Mouse (Mus musculus) heart, embryonic 14.5 days (tissue): Measurements from ENCODE around the gene Fbxo5. TPM values are rescaled to one million over a fixed set of nuclear protein-coding genes. Genes with fewer than 3 reads are reported as not detected.

ENCODE experiments used
- ATAC-seq: fragments of 200-750 bp; cut with Nextera tagmentation; 2 replicates; pipeline ENCODE4 v1.8.0; 2017; ENCODE audit warnings: low read depth, moderate TSS enrichment; ENCODE audit not compliant: insufficient number of reproducible peaks, insufficient read depth, low FRiP score
- H3K27ac ChIP-seq, 2 experiments: fragments of 200-500 bp in 1 of 2; fragments of 300-500 bp in 1 of 2; sonication (generic) in 1 of 2; replicated peaks in 1 of 2; 2 replicates each; pipeline ENCODE4 v1.5.1; 2012 to 2014; ENCODE audit warnings: low read depth in 2 of 2, low read length in 2 of 2, control low read depth in 1 of 2, mild to moderate bottlenecking in 1 of 2, mixed read lengths in 1 of 2; ENCODE audit not compliant: control insufficient read depth in 1 of 2, insufficient read depth in 1 of 2
- H3K27me3 ChIP-seq: fragments of 300-500 bp; sonication (generic); 2 replicates; pipeline ENCODE4 v1.6.1; 2014; ENCODE audit warnings: mild to moderate bottlenecking, low read length, control low read depth; ENCODE audit not compliant: control insufficient read depth, insufficient read depth
- H3K36me3 ChIP-seq: fragments of 300-500 bp; sonication (generic); 2 replicates; pipeline ENCODE4 v1.6.1; 2014; ENCODE audit warnings: mild to moderate bottlenecking, control low read depth, low read length, mixed read lengths; ENCODE audit not compliant: control insufficient read depth, insufficient read depth
- H3K4me1 ChIP-seq, 2 experiments: fragments of 200-500 bp in 1 of 2; fragments of 300-500 bp in 1 of 2; sonication (generic) in 1 of 2; 2 replicates each; pipeline ENCODE4 v1.6.1; 2012 to 2014; ENCODE audit warnings: low read length in 2 of 2, control low read depth in 1 of 2, mixed read lengths in 1 of 2; ENCODE audit not compliant: control insufficient read depth in 2 of 2, insufficient read depth in 2 of 2
- H3K4me2 ChIP-seq: fragments of 300-500 bp; sonication (generic); 2 replicates; pipeline ENCODE4 v1.6.1; 2014; ENCODE audit warnings: mild to moderate bottlenecking, low read length
- H3K4me3 ChIP-seq, 2 experiments: fragments of 200-500 bp in 1 of 2; fragments of 300-500 bp in 1 of 2; sonication (generic) in 1 of 2; 2 replicates each; pipeline ENCODE4 v1.5.1; 2012 to 2014; ENCODE audit warnings: low read length in 2 of 2, mild to moderate bottlenecking in 2 of 2, control low read depth in 1 of 2, low read depth in 1 of 2, moderate library complexity in 1 of 2; ENCODE audit not compliant: control insufficient read depth in 1 of 2, insufficient read depth in 1 of 2
- H3K9ac ChIP-seq: fragments of 300-500 bp; sonication (generic); 2 replicates; pipeline ENCODE4 v1.6.1; 2014; ENCODE audit warnings: mild to moderate bottlenecking, low read length
- H3K9me3 ChIP-seq: fragments of 300-500 bp; sonication (generic); 2 replicates; pipeline ENCODE4 v1.6.1; 2016; ENCODE audit warnings: low read length, control low read depth; ENCODE audit not compliant: control insufficient read depth
- whole genome bisulfite sequencing: fragments of 180-500 bp; shearing (Covaris S2); extraction: QIAGEN DNeasy Blood & Tissue Kit; methylation state at CpG from one replicate; pipeline ENCODE4 v1.1.7; 2014; 5-methylcytosine and 5-hydroxymethylcytosine counted together
- polyA plus RNA-seq: library from polyadenylated mRNA; unstranded; fragments of >200 nt; fragmentation: Nextera tagmentation; extraction: Ambion mirVana; gene quantifications from 2 replicates; pipeline ENCODE4 v1.2.1, GENCODE M21; 2014

The Fbxo5 gene
- polyA plus RNA-seq, 1 experiment from 2014 or later, result 43.0 TPM

DNA sequence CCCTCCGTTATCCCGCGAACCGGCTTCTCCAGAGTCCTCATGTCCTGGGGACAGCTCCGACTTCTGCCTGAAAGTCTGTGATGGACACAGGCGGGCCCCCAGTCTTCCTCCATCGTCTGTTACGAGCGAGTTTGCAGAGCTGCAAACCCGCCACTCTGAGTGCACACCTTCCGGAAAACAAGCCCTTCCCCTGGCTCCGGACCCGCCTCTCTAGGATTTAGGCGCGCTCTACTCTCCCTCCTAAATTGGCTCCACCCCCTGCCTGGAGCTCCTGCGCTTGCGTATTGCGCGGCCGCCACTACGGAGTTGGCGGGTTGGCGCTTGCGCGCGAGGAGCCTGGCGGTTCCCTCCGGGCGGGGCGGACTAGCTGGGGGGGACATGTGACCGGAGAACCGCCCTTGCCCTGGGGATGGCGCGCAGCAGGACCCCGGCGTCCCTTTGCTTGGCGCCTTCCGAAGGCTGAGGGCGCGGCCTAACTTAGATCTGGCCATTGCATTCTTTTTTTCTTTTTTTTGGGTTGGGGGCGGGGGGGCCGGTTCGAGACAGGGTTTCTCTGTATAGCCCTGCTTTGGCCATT, 419 bp upstream of the Fbxo5 start:
- H3K4me1 ChIP-seq, result peaks cover 4 to 32% of the 10 kb centered on the region in 2 experiments; a peak in 3 of 4 replicates
- H3K9me3 ChIP-seq, result no peaks in the 10 kb centered on the region
- H3K4me3 ChIP-seq, result peak overlapping the region; percentile 67 to 90
- peak overlapping the region; percentile 71 for H3K9ac ChIP-seq
- WGBS, result 0% methylated on average over 40 of the region's 43 CpGs
- H3K36me3 ChIP-seq, result peaks cover 25% of the 10 kb centered on the region
- H3K27me3 ChIP-seq, result no peaks in the 10 kb centered on the region
- peak overlapping the region; percentile 87 for H3K4me2 ChIP-seq
- ATAC-seq, result peak; percentile 92
- H3K27ac ChIP-seq, result peak overlapping the region; percentile 92 to 95

DNA sequence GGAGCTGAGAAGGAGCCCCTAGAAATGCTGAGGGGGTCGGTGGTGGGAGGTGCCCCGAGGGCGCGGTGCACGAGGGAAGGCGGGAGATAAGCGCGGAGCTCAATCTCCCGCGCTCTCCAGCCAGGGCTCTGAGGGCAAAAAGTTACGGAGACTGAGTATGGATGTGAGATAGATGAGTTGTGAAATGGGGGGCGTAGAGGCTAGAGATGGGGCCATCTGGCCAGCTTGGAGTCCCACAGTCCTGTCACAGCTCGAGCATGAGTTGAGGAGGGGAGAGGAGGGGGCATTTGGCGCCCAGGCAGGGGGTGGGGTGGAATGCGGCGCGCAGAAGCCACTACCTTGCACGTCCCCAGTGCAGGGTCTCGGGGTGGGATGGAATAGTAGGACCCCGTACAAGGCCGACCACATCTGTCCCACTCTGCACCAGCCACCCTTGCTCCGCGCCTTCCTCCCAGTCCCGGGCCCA, 676 bp downstream of the Fbxo5 start:
- H3K4me1 ChIP-seq, result peaks cover 4 to 32% of the 10 kb centered on the region in 2 experiments; a peak in 3 of 4 replicates
- no peak for ATAC-seq
- peaks cover 35% of the 10 kb centered on the region for H3K36me3 ChIP-seq
- H3K27ac ChIP-seq, result peak overlapping the region; percentile 76 to 78
- H3K4me2 ChIP-seq, result peak overlapping the region; percentile 87
- H3K9me3 ChIP-seq, result no peaks in the 10 kb centered on the region
- under 1% methylated on average over 22 of the region's 24 CpGs for WGBS
- H3K9ac ChIP-seq, result peak overlapping the region; percentile 76
- no peaks in the 10 kb centered on the region for H3K27me3 ChIP-seq
- peak overlapping the region; percentile 67 to 79 for H3K4me3 ChIP-seq

GRCm38 (mm10) chr10:5803739-5804138, 1.7 kb downstream of the Fbxo5 start:
- no peak overlapping the region for H3K27ac ChIP-seq
- H3K4me2 ChIP-seq, result peak overlapping the region; percentile 87
- no peak for ATAC-seq
- peak overlapping the region; percentile 33 to 67; a peak in 3 of 4 replicates for H3K4me3 ChIP-seq
- H3K9me3 ChIP-seq, result no peaks in the 10 kb centered on the region
- peak overlapping the region; percentile 76 for H3K9ac ChIP-seq
- peaks cover 4 to 32% of the 10 kb centered on the region in 2 experiments; a peak in 3 of 4 replicates for H3K4me1 ChIP-seq
- H3K36me3 ChIP-seq, result peaks cover 44% of the 10 kb centered on the region
- H3K27me3 ChIP-seq, result no peaks in the 10 kb centered on the region
- 8% methylated on average over 1 of the region's 1 CpGs for WGBS

GRCm38 (mm10) chr10:5802866-5803265, 2.5 kb downstream of the Fbxo5 start:
- no peak for ATAC-seq
- no peaks in the 10 kb centered on the region for H3K9me3 ChIP-seq
- peaks cover 4 to 32% of the 10 kb centered on the region in 2 experiments; a peak in 3 of 4 replicates for H3K4me1 ChIP-seq
- peak overlapping the region; percentile 76 for H3K9ac ChIP-seq
- H3K36me3 ChIP-seq, result peaks cover 52% of the 10 kb centered on the region
- H3K27ac ChIP-seq, result no peak overlapping the region
- peak overlapping the region; percentile 19 to 67 for H3K4me3 ChIP-seq
- no peaks in the 10 kb centered on the region for H3K27me3 ChIP-seq
- 30% methylated on average over 6 of the region's 6 CpGs for WGBS
- peak overlapping the region; percentile 87 for H3K4me2 ChIP-seq

DNA sequence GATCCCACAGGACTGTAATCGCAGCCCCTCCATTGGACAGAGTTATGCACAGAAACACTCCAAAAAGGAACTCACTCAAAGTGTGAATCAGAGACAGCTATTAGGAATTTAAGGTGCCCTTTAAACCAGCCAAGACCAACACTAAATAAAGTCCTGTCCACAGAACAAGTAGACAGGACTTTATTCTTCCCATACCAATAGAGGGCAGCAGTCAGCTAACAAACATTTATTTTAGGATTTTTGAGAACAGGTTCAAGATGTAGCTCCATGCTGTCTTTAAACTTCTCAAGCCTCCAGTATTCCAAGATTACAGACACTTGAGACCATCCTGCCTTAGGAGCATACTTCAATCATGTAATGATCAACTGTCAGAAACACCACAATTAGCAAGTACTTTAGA, 4.9 kb downstream of the Fbxo5 start:
- H3K4me2 ChIP-seq, result no peak overlapping the region
- no peak for ATAC-seq
- no peaks in the 10 kb centered on the region for H3K27me3 ChIP-seq
- H3K36me3 ChIP-seq, result peaks cover 56% of the 10 kb centered on the region
- no peaks in the 10 kb centered on the region for H3K9me3 ChIP-seq
- 94% methylated on average over 1 of the region's 1 CpGs for WGBS
- no peak overlapping the region for H3K9ac ChIP-seq
- H3K4me3 ChIP-seq, result no peak overlapping the region
- H3K4me1 ChIP-seq, result peaks cover 4 to 28% of the 10 kb centered on the region in 2 experiments; a peak in 3 of 4 replicates
- H3K27ac ChIP-seq, result no peak overlapping the region

DNA sequence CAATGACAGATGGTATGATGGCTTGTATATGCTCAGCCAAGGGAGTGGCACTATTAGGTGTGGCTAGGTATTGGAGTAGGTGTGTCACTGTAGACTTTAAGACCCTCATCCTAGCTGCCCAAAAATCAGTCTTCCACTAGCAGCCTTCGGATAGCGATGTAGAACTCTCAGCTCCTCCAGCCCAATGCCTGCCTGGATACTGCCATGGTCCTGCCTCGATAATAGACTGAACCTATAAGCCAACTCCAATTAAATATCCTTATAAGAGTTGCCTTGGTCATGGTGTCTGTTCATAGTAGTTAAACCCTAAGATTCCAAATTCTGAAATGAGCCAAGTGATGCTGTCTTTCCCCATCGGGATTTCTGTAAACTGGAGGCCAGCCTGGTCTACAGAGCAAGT, 7.3 kb downstream of the Fbxo5 start:
- H3K27me3 ChIP-seq, result no peaks in the 10 kb centered on the region
- no peak overlapping the region for H3K4me3 ChIP-seq
- peaks cover 54% of the 10 kb centered on the region for H3K36me3 ChIP-seq
- ATAC-seq, result no peak
- 74% methylated on average over 4 of the region's 4 CpGs for WGBS
- no peak overlapping the region for H3K27ac ChIP-seq
- peaks cover 4 to 12% of the 10 kb centered on the region in 2 experiments; a peak in 3 of 4 replicates for H3K4me1 ChIP-seq
- H3K9ac ChIP-seq, result no peak overlapping the region
- no peak overlapping the region for H3K4me2 ChIP-seq
- H3K9me3 ChIP-seq, result no peaks in the 10 kb centered on the region

DNA sequence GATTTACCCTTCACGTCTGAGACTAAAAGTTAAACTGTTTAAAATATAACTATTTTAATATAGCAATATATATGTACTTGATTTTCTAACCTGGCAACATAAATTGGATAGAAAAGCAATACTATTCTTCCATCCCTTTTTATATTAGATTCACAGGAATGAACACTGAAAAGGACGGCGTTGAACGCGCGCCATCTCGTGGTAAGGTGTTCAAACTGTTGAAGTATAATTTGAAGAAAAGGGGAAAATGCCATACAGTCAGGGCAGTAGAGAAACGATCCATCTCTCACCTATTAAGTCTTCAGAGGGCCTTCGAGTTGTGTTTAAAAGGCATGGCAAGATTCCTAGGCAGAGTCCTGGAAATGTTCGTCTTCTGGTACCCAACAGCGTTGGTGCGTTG, 14.7 kb downstream of the Fbxo5 start:
- H3K9ac ChIP-seq, result no peak overlapping the region
- H3K27ac ChIP-seq, result no peak overlapping the region
- ATAC-seq, result no peak
- H3K36me3 ChIP-seq, result no peaks in the 10 kb centered on the region
- no peaks in the 10 kb centered on the region for H3K27me3 ChIP-seq
- no peak overlapping the region for H3K4me2 ChIP-seq
- H3K4me1 ChIP-seq, result no peaks in the 10 kb centered on the region
- 15% methylated on average over 12 of the region's 12 CpGs for WGBS
- H3K4me3 ChIP-seq, result no peak overlapping the region
- no peaks in the 10 kb centered on the region for H3K9me3 ChIP-seq

DNA sequence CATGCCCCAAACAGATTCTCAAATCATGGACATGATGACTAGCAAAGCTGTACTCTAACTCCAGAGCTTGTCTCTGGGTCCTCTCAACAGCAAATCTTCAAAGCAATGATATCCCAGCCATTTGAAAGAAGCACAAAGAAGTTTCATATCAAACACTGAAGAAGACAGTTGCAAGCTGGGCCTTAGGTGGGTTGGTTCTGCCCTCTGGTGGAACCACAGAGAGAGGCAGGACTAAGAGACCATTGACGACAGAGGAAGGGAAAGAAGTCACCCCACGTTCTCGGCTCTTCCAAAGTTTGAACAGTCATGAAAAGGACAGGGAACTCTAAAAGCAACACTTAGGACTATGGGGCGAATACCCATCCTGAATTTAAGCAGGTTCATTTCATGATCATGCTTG, 18.5 kb downstream of the Fbxo5 start:
- no peaks in the 10 kb centered on the region for H3K9me3 ChIP-seq
- H3K27me3 ChIP-seq, result no peaks in the 10 kb centered on the region
- H3K9ac ChIP-seq, result no peak overlapping the region
- no peak for ATAC-seq
- no peak overlapping the region for H3K4me3 ChIP-seq
- H3K27ac ChIP-seq, result no peak overlapping the region
- no peaks in the 10 kb centered on the region for H3K36me3 ChIP-seq
- H3K4me1 ChIP-seq, result no peaks in the 10 kb centered on the region
- 8% methylated on average over 4 of the region's 4 CpGs for WGBS
- H3K4me2 ChIP-seq, result no peak overlapping the region
